Mouse (Mus musculus) embryo, embryonic 10 days (tissue): Measurements from ENCODE around the gene Gm14391.
"Not testable (repeated sequence)": the region's sequence is repeated elsewhere in the genome, so short reads cannot be mapped to it uniquely, and the experiment has no call there.

Source experiments
- DNase-seq: peaks from one replicate; pipeline ENCODE4 v3.0.0-alpha.2; 2015; ENCODE audit warnings: low spot score

Gene Gm14391

GRCm38 (mm10) chr2:175206732-175207131, at the start of gene Gm14391:
TSS of gene Gm14391 (minus strand) at chr2:175206917.
- DNase-seq, result not testable (repeated sequence)

GRCm38 (mm10) chr2:175179008-175179407, 27.7 kb downstream of the Gm14391 start:
- DNase-seq, result not testable (repeated sequence)

- DNase-seq, result no peak
Measured at GRCm38 (mm10) chr2:175176312-175176711, 30.4 kb downstream of the Gm14391 start.

GRCm38 (mm10) chr2:175175401-175176180, 31.1 kb downstream of the Gm14391 start, which contains the start of gene Gm14443:
TSS of gene Gm14443 (minus strand) at chr2:175175871.
- DNase-seq, result not testable (repeated sequence)

GRCm38 (mm10) chr2:175174058-175174457, 32.7 kb downstream of the Gm14391 start:
- DNase-seq, result not testable (repeated sequence)

- DNase-seq, result not testable (repeated sequence)
Measured at GRCm38 (mm10) chr2:175172906-175173595, 33.7 kb downstream of the Gm14391 start.

- DNase-seq, result no peak
Measured at GRCm38 (mm10) chr2:175172123-175172522, 34.6 kb downstream of the Gm14391 start.

GRCm38 (mm10) chr2:175166870-175167269, 39.8 kb downstream of the Gm14391 start:
- not testable (repeated sequence) for DNase-seq

GRCm38 (mm10) chr2:175165110-175165509, 41.6 kb downstream of the Gm14391 start:
- DNase-seq, result not testable (repeated sequence)

GRCm38 (mm10) chr2:175161438-175161837, 45.3 kb downstream of the Gm14391 start:
- not testable (repeated sequence) for DNase-seq

GRCm38 (mm10) chr2:175158642-175159041, 48.1 kb downstream of the Gm14391 start:
- DNase-seq, result no peak

GRCm38 (mm10) chr2:175156696-175157095, 50.0 kb downstream of the Gm14391 start:
- no peak for DNase-seq

- not testable (repeated sequence) for DNase-seq
Measured at GRCm38 (mm10) chr2:175141993-175142295, 64.8 kb downstream of the Gm14391 start, which contains the start of gene Gm14399. TSS of gene Gm14399 (minus strand) at chr2:175142012.

- DNase-seq, result peak; percentile 3
Measured at GRCm38 (mm10) chr2:175141118-175141992, 65.4 kb downstream of the Gm14391 start.
